Comparison of ENCODE assay signal across 13 mouse cellular contexts in the genomic region with DNA sequence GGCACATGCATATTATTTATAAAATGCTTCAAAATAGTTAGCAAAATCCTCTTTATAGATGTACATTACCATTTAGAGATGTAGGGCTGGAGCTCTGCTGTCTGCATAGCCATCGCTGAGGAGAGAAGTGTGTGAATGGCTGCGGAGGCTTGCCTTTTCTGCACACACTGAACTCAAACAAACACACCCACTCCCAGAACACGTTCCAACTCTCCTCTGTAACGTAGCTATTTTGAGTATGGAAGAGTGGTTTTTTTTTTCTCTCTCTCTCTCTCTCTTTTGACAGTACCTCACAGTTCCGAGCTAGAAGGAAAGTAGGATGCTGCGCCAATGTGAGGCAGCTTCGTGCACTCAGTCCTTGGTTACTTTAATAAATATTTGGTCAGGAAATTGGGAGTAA. TPM values are rescaled to one million over a fixed set of nuclear protein-coding genes. Genes with fewer than 3 reads are reported as not detected.
DNase-seq lines count a peak whose midpoint lies in the region; ATAC-seq and TF ChIP-seq lines count a peak whose summit lies in the region.
"Had no signal": no experiment of that assay in that cellular context is flagged by ENCODE, and none has a peak within 500 bp of the region (broad histone marks: within the 10 kb centered on the region; RNA-seq: fewer than 3 reads in every experiment).

A gene (minus strand): TSS at position 236 of the 400 bp plus-strand sequence.

- 50% methylated on average over 7 of the region's 7 CpGs for WGBS in limb, embryonic 14.5 days

- peaks cover 11% of the 10 kb centered on the region; the same call in 1 of the 2 replicates for H3K9me3 ChIP-seq in limb, embryonic 14.5 days (ENCODE audit: control insufficient read depth, low read length)

- peak within 1 kb of the TSS; percentile 63 for H3K27ac ChIP-seq in limb, embryonic 14.5 days (replicated peaks; ENCODE audit: low read depth, low read length)
- H3K27ac ChIP-seq: hindbrain, embryonic 14.5 days; midbrain, embryonic 13.5 days had no signal

- peak within 1 kb of the TSS; percentile 39 for H3K4me2 ChIP-seq in limb, embryonic 14.5 days (replicated peaks; ENCODE audit: low read depth, low read length, severe bottlenecking)
- H3K4me2 ChIP-seq: hindbrain, embryonic 14.5 days; midbrain, embryonic 13.5 days had no signal

- no peak for DNase-seq in frontal cortex, postnatal 14 days (ENCODE audit: low spot score in 2 of 2)
- peak; percentile 6 for DNase-seq in left cerebral cortex, adult 11 months (ENCODE audit: low spot score)
- DNase-seq in left cerebral cortex, postnatal 4 days = no peak
- peak; percentile 13 to 39 for DNase-seq in frontal cortex, postnatal 36 days (ENCODE audit: low spot score in 2 of 2)
- DNase-seq in limb, embryonic 14.5 days (ENCODE audit: low spot score) = peak; percentile 59
- no peak for DNase-seq in cerebellum, adult 9-10 months
- no peak for DNase-seq in thymus, postnatal 14 days
- DNase-seq: adrenal gland, postnatal 36 days; cerebellum, postnatal 14 days had no signal

- no peaks in the 10 kb centered on the region for H3K27me3 ChIP-seq in limb, embryonic 14.5 days (ENCODE audit: control insufficient read depth, insufficient read depth, low read length)
- H3K27me3 ChIP-seq: midbrain, embryonic 13.5 days had no signal

- ATAC-seq in frontal cortex, adult (ENCODE audit: low TSS enrichment) = peak; percentile 100
- no peak; the same call in 1 of the 2 replicates for ATAC-seq in limb, embryonic 14.5 days (ENCODE audit: low FRiP score, low read depth)
- ATAC-seq: forebrain, embryonic 14.5 days; midbrain, embryonic 13.5 days had no signal

- intact Hi-C loops in left cerebral cortex, postnatal 4 days (cut with DNase I) = no loop called here

- H3K9ac ChIP-seq in limb, embryonic 14.5 days (ENCODE audit: low read depth, low read length, severe bottlenecking) = peak within 1 kb of the TSS; percentile 28
- H3K9ac ChIP-seq: hindbrain, embryonic 14.5 days; midbrain, embryonic 13.5 days had no signal

- H3K4me3 ChIP-seq in limb, embryonic 14.5 days (replicated peaks; ENCODE audit: low read length) = peak within 1 kb of the TSS; percentile 30
- H3K4me3 ChIP-seq: midbrain, embryonic 13.5 days had no signal

- H3K36me3 ChIP-seq in limb, embryonic 14.5 days (ENCODE audit: control insufficient read depth, insufficient read depth, low read length) = no peaks in the 10 kb centered on the region
- H3K36me3 ChIP-seq: midbrain, embryonic 13.5 days had no signal

- H3K4me1 ChIP-seq in limb, embryonic 14.5 days (ENCODE audit: control insufficient read depth, insufficient read depth, low read length) = peaks cover 7% of the 10 kb centered on the region; the same call in 1 of the 2 replicates
- H3K4me1 ChIP-seq: midbrain, embryonic 13.5 days had no signal

- no peak for TF ChIP-seq POLR2A in limb, embryonic 14.5 days (IDR thresholded peaks at IDR 0.05; ENCODE audit: borderline replicate concordance, extremely low read depth, insufficient read depth, insufficient read length)

RNA-seq across cellular contexts. Expression of the gene that starts here (rescaled TPM):
- under 1 TPM; 0.50 to 0.54 TPM for total RNA-seq in left cerebral cortex, postnatal 4 days (2021)
- polyA plus RNA-seq in limb, embryonic 14.5 days (2012; rRNA removed) = 130 and 150 TPM in 2 replicates
- 89.8 and 99.1 TPM in 2 replicates for polyA plus RNA-seq in limb, embryonic 14.5 days (2014; fragmentation: Nextera tagmentation; extraction: Ambion mirVana)

Comparison
In these comparisons a context has a peak if more than half of its experiments do, and no peak if none do; other contexts are left out.
1. DNase-seq: peak in left cerebral cortex, adult 11 months (single experiment), frontal cortex, postnatal 36 days (2 of 2) and limb, embryonic 14.5 days (single experiment); none in frontal cortex, postnatal 14 days (0 of 2), left cerebral cortex, postnatal 4 days (single experiment), cerebellum, adult 9-10 months (single experiment) and thymus, postnatal 14 days (single experiment).